Mouse (Mus musculus) hindbrain, postnatal 0 days (tissue): Measurements from ENCODE around the gene Etfa. TPM values are rescaled to one million over a fixed set of nuclear protein-coding genes. Genes with fewer than 3 reads are reported as not detected.
A peak's percentile ranks its signal among the peaks of the same experiment; 100 is the strongest.

Experiments used
- ATAC-seq: fragments of 200-750 bp; cut with Nextera tagmentation; 2 replicates; pipeline ENCODE4 v1.8.0; 2017; ENCODE audit warnings: mild to moderate bottlenecking, moderate TSS enrichment, moderate library complexity
- DNase-seq: peaks from one replicate; pipeline ENCODE4 v3.0.0-alpha.2; 2015; ENCODE audit warnings: low spot score
- H3K27ac ChIP-seq: fragments of 300-500 bp; sonication (generic); 2 replicates; pipeline ENCODE4 v1.5.1; 2014; ENCODE audit warnings: mild to moderate bottlenecking
- H3K27me3 ChIP-seq: fragments of 300-500 bp; sonication (generic); 2 replicates; pipeline ENCODE4 v1.6.1; 2014; ENCODE audit warnings: low read length, mixed read lengths; ENCODE audit not compliant: insufficient read depth
- H3K36me3 ChIP-seq: fragments of 300-500 bp; sonication (generic); 2 replicates; pipeline ENCODE4 v1.6.1; 2014; ENCODE audit warnings: low read length, mixed read lengths; ENCODE audit not compliant: insufficient read depth
- H3K4me1 ChIP-seq: fragments of 300-500 bp; sonication (generic); 2 replicates; pipeline ENCODE4 v1.6.1; 2014; ENCODE audit warnings: antibody characterized with exemption, low read length, mixed read lengths; ENCODE audit not compliant: insufficient read depth
- H3K4me2 ChIP-seq: fragments of 300-500 bp; sonication (generic); 2 replicates; pipeline ENCODE4 v1.6.1; 2014; ENCODE audit warnings: low read depth, mild to moderate bottlenecking, low read length, moderate library complexity, mixed read lengths
- H3K4me3 ChIP-seq: fragments of 300-500 bp; sonication (generic); 2 replicates; pipeline ENCODE4 v1.5.1; 2014; ENCODE audit warnings: low read length
- H3K9ac ChIP-seq: fragments of 300-500 bp; sonication (generic); replicated peaks from 2 replicates; pipeline ENCODE4 v1.6.1; 2014; ENCODE audit warnings: mild to moderate bottlenecking, low read length, moderate library complexity, mixed read lengths
- H3K9me3 ChIP-seq: fragments of 300-500 bp; sonication (generic); 2 replicates; pipeline ENCODE4 v1.6.1; 2016; ENCODE audit warnings: low read length, mixed read lengths
- CTCF ChIP-seq: IDR thresholded peaks from 2 replicates; pipeline ENCODE4 v1.5.1; 2016; ENCODE audit warnings: antibody characterized with exemption, control low read depth, low read depth
- WGBS: fragments of 180-500 bp; shearing (Covaris S2); extraction: QIAGEN DNeasy Blood & Tissue Kit; methylation state at CpG from one replicate; pipeline ENCODE4 v1.1.7; 2014; 5-methylcytosine and 5-hydroxymethylcytosine counted together
- polyA plus RNA-seq: library from polyadenylated mRNA; unstranded; fragments of >200 nt; fragmentation: Nextera tagmentation; extraction: Ambion mirVana; gene quantifications from 2 replicates; pipeline ENCODE4 v1.2.1, GENCODE M21; 2015
- total RNA-seq: library from RNA; depleted of rRNA; stranded (reverse); fragments of >200 nt; gene quantifications from 2 replicates; pipeline ENCODE4 v1.2.3, GENCODE M21; 2014

The Etfa gene
- total and polyA plus RNA-seq, 2 experiments from 2014 or later = 17.6 to 127 TPM

DNA sequence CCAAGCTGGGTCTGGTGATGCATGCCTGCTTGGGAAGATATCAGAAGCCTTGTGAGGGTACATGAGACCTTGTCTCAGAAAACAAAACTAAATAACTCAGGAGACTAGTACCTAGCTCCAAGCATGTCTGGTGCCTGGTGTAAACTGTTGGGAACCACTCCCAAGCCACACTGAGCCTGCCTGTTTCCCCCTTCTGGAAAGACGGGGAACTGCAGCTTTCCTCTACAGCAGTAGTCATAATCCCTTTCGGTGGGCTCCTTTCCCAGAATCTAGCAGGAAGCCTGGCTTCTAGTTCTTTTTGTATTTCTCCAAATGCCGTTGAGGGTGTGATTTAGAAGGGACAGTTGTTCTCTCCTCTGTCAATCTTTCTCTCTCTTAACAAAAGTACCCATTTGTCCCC lies 23.9 kb upstream of the Etfa start:
- no peaks in the 10 kb centered on the region for H3K9me3 ChIP-seq
- WGBS = 18% methylated on average over 3 of the region's 3 CpGs
- H3K4me3 ChIP-seq = no peak overlapping the region
- peak; percentile 82 for TF ChIP-seq CTCF
- H3K27me3 ChIP-seq = peaks cover 34% of the 10 kb centered on the region
- no peak overlapping the region for H3K27ac ChIP-seq
- no peaks in the 10 kb centered on the region; the same call in 1 of the 2 replicates for H3K4me1 ChIP-seq
- H3K4me2 ChIP-seq = no peak overlapping the region
- H3K36me3 ChIP-seq = no peaks in the 10 kb centered on the region
- DNase-seq (peak; percentile 84), ATAC-seq (0 out of 2 replicates have a peak, but pooled peaks have one; percentile 51)
- H3K9ac ChIP-seq = no peak overlapping the region

DNA sequence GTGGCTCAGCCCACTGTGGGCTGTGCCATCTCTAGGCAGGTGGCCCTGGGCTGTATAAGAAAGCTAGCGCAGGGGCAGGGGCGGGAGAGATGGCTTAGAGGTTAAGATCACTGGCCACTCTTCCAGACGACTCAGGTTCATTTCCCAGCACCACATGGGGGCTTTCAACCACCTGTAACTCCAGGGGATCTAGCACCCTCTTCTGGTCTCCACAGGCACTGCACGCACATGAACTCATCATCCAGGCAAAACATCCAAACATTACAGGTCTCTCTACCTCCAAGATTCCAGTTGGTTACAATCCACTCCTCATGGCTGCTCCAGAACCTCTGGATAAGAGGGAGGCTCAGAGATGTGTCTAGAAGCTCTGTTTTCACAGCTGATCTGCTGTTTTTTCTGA lies 13.7 kb upstream of the Etfa start:
- H3K27ac ChIP-seq = no peak overlapping the region
- no peak overlapping the region for H3K4me2 ChIP-seq
- no peak overlapping the region for H3K4me3 ChIP-seq
- WGBS = 36% methylated on average over 4 of the region's 4 CpGs
- H3K27me3 ChIP-seq = no peaks in the 10 kb centered on the region
- DNase-seq = no peak
- peak; percentile 52 for TF ChIP-seq CTCF
- H3K9ac ChIP-seq = no peak overlapping the region
- H3K4me1 ChIP-seq = no peaks in the 10 kb centered on the region
- no peaks in the 10 kb centered on the region for H3K9me3 ChIP-seq
- no peak for ATAC-seq
- H3K36me3 ChIP-seq = no peaks in the 10 kb centered on the region

DNA sequence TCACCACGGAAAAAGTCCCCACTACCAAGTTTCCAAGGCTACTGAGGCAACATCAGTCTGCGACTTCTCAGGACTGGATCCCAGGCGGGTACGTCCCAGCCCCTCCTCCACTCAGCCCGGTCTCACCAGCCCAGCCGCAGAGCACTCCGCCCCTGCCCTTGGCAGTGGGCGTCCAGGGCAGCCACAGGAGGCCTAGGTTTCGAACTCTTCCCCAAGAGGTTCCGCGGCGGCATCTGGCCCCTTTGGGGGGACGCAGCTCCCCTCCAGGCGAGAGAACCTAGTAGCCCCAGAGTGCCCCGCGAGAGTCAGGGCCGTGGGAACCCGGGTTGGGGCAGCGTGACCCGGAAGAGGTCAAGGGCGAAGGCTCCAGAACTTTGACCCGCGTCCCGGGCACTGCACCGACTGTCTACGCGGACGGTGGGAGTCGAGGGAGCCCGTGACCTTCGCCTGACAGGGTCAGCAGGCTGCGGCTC lies 486 bp downstream of the Etfa start:
- peak; percentile 84 for ATAC-seq

DNA sequence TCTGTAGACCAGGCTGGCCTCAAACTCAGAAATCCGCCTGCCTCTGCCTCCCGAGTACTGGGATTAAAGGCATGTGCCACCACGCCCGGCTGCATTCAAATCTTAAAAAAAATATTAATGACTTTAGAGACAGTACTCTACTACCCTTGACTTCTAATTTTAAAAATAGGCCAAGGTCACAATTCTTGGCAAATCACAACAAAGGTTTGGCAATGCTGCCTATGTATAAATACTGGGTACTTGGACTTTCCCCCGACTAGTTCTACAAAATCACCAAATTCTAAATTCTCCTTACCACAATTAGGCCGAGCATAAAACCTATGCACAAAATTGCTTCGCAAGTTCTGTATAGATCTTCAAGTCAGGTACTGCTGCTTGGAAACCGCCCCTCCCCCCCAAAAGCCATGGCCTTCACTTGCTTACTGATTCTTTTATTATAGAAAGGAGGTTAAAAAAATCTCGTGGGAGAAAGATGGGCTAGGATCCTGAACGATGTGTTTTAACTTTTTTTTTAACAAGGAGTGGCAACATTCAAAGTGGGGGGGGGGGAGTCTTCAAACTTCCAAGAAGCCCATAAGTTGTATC lies 1.3 kb downstream of the Etfa start:
- Histone ChIP-seq H3K4me1 (no peaks in the 10 kb centered on the region; the same call in 1 of the 2 replicates), H3K9me3 (no peaks in the 10 kb centered on the region), H3K27me3 (peaks cover 3% of the 10 kb centered on the region; the same call in 1 of the 2 replicates), H3K9ac (no peak overlapping the region), H3K36me3 (no peaks in the 10 kb centered on the region), H3K27ac (no peak overlapping the region), H3K4me2 (peak overlapping the region; percentile 93), H3K4me3 (no peak overlapping the region)
- no peak for DNase-seq
- no peak for TF ChIP-seq CTCF
- no peak for ATAC-seq
- 81% methylated on average over 10 of the region's 10 CpGs for WGBS

More for the DNA sequence above, 486 bp downstream of the Etfa start:
- no peaks in the 10 kb centered on the region for H3K9me3 ChIP-seq
- no peak for TF ChIP-seq CTCF
- peak; percentile 48 for DNase-seq
- peak overlapping the region; percentile 87 for H3K27ac ChIP-seq
- H3K9ac ChIP-seq = peak overlapping the region; percentile 78
- H3K4me2 ChIP-seq = peak overlapping the region; percentile 93
- no peaks in the 10 kb centered on the region for H3K36me3 ChIP-seq
- H3K4me3 ChIP-seq = peak overlapping the region; percentile 83
- under 1% methylated on average over 31 of the region's 32 CpGs for WGBS
- H3K27me3 ChIP-seq = peaks cover 3% of the 10 kb centered on the region; the same call in 1 of the 2 replicates
- H3K4me1 ChIP-seq = no peaks in the 10 kb centered on the region; the same call in 1 of the 2 replicates

DNA sequence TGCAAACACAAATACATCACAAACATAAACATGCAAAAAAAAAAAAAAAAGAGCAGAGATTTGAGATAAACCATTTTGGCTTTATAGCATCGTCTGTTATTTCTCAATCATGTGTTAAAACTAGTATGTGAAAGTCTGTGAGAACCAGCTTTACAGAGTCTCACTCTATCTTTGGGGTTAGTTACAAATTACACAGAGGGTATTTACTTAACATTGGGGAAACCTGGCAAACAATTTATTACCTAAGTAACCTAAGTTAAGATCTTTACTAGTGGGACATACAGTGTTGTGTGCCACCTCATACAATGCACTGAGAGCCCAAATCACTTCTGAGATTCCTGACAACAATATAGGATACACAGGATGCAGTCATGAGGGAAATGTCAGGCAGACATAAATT lies 2.3 kb downstream of the Etfa start:
- no peak overlapping the region for H3K4me3 ChIP-seq
- no peak overlapping the region for H3K4me2 ChIP-seq
- no peak overlapping the region for H3K9ac ChIP-seq
- 88% methylated on average over 1 of the region's 1 CpGs for WGBS
- H3K36me3 ChIP-seq = no peaks in the 10 kb centered on the region
- H3K27ac ChIP-seq = no peak overlapping the region
- TF ChIP-seq CTCF = no peak
- no peaks in the 10 kb centered on the region; the same call in 1 of the 2 replicates for H3K4me1 ChIP-seq
- peaks cover 3% of the 10 kb centered on the region; the same call in 1 of the 2 replicates for H3K27me3 ChIP-seq
- no peak for DNase-seq
- H3K9me3 ChIP-seq = no peaks in the 10 kb centered on the region
- ATAC-seq = no peak

DNA sequence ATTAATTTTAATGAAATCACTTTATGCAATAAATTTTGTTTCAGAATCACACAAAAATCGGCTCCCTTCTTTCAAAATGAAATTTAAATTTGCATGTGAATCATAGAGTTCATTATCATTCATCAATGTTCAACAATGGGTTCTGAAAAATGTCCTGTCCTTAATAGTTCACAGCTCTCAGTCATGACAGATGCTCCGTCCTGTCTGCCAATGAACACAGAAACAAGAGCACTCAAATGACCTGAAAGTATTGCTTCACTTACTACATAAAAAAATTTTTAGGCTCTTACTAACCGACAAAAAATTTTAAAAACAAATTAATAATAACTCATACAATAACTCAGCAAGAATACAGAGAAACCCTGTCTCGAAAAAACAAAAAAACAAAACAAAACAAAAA lies 3.3 kb downstream of the Etfa start:
- WGBS = 52% methylated on average over 4 of the region's 4 CpGs
- no peak for ATAC-seq

DNA sequence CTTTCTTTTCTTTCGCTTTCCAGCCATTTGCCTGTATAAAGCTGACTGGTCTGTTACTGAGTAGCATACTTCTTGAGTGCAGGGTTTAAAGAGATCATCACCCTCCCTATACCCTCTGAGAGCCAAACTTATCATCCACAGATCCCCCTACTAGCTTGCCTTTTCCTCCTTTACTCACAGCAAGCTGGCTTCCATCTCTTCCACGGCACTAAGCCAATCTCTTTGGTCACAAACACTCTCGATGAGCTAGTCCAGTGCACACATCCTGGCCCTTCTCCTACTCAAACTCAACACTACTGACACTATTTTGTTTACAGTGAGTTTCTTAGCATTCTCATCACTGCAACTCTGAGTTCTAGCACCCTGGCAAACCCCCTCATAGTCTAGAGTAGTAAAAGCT lies 4.1 kb downstream of the Etfa start:
- DNase-seq (no peak), ATAC-seq (no peak)
- WGBS = 89% methylated on average over 3 of the region's 3 CpGs
- Histone ChIP-seq H3K4me2 (no peak overlapping the region), H3K36me3 (no peaks in the 10 kb centered on the region), H3K27me3 (0 out of 2 replicates have a peak, but pooled peaks cover 3% of the 10 kb centered on the region), H3K9ac (no peak overlapping the region), H3K4me3 (no peak overlapping the region), H3K4me1 (no peaks in the 10 kb centered on the region; the same call in 1 of the 2 replicates), H3K9me3 (no peaks in the 10 kb centered on the region), H3K27ac (no peak overlapping the region)
- TF ChIP-seq CTCF = no peak

More for the DNA sequence above, 3.3 kb downstream of the Etfa start:
- DNase-seq = no peak
- Histone ChIP-seq H3K4me3 (no peak overlapping the region), H3K4me1 (no peaks in the 10 kb centered on the region; the same call in 1 of the 2 replicates), H3K27me3 (peaks cover 3% of the 10 kb centered on the region; the same call in 1 of the 2 replicates), H3K4me2 (no peak overlapping the region), H3K27ac (no peak overlapping the region), H3K9ac (no peak overlapping the region), H3K9me3 (no peaks in the 10 kb centered on the region), H3K36me3 (no peaks in the 10 kb centered on the region)
- no peak for TF ChIP-seq CTCF
